Mouse (Mus musculus) testis, adult 2 months (tissue): ENCODE data around the gene Ablim2. TPM values are rescaled to one million over a fixed set of nuclear protein-coding genes. Genes with fewer than 3 reads are reported as not detected.
A peak's percentile ranks its signal among the peaks of the same experiment; 100 is the strongest.

Experiments used
- H3K27ac ChIP-seq: fragments of 200-500 bp; 2 replicates; pipeline ENCODE4 v1.5.1; 2012; ENCODE audit warnings: low read depth, low read length; ENCODE audit not compliant: control insufficient read depth, insufficient read depth
- H3K27me3 ChIP-seq: fragments of 200-500 bp; 2 replicates; pipeline ENCODE4 v1.6.1; 2012; ENCODE audit warnings: mild to moderate bottlenecking, low read length, moderate library complexity; ENCODE audit not compliant: control insufficient read depth, insufficient read depth
- H3K36me3 ChIP-seq: fragments of 200-500 bp; 2 replicates; pipeline ENCODE4 v1.6.1; 2012; ENCODE audit warnings: mild to moderate bottlenecking, low read length; ENCODE audit not compliant: control insufficient read depth, insufficient read depth
- H3K4me1 ChIP-seq: fragments of 200-500 bp; 2 replicates; pipeline ENCODE4 v1.6.1; 2012; ENCODE audit warnings: low read length; ENCODE audit not compliant: control insufficient read depth, insufficient read depth
- H3K4me3 ChIP-seq: fragments of 200-500 bp; 2 replicates; pipeline ENCODE4 v1.5.1; 2012; ENCODE audit warnings: low read depth, mild to moderate bottlenecking, low read length, moderate library complexity, mixed read lengths; ENCODE audit not compliant: control insufficient read depth
- CTCF ChIP-seq: fragments of 200-500 bp; IDR thresholded peaks from 2 replicates; pipeline ENCODE4 v1.5.1; 2012; ENCODE audit warnings: low read depth, mild to moderate bottlenecking, inconsistent platforms, low read length, moderate library complexity; ENCODE audit not compliant: control insufficient read depth, insufficient read depth, insufficient replicate concordance
- POLR2A ChIP-seq: fragments of 200-500 bp; IDR thresholded peaks from 2 replicates; pipeline ENCODE4 v1.6.1; 2012; ENCODE audit warnings: low read depth, mild to moderate bottlenecking, inconsistent platforms, low read length, moderate library complexity; ENCODE audit not compliant: control insufficient read depth
- polyA plus RNA-seq: library from polyadenylated mRNA; depleted of rRNA; stranded (reverse); fragments of >200 nt; gene quantifications from 2 replicates; pipeline ENCODE4 v1.2.3, GENCODE M21; 2012

The Ablim2 gene
- polyA plus RNA-seq, 1 experiment, result 1.2 TPM

GRCm38 (mm10) chr5:35858069-35858468 is 100.4 kb downstream of the Ablim2 start:
- Histone ChIP-seq H3K27ac (no peak overlapping the region), H3K4me3 (no peak overlapping the region), H3K4me1 (no peaks in the 10 kb centered on the region; the same call in 1 of the 2 replicates), H3K36me3 (no peaks in the 10 kb centered on the region), H3K27me3 (no peaks in the 10 kb centered on the region)
- TF ChIP-seq POLR2A (no peak), CTCF (peak; percentile 69; the same call in 1 of the 2 replicates)

- no peak overlapping the region for H3K27ac ChIP-seq
- H3K4me3 ChIP-seq, result no peak overlapping the region
- H3K27me3 ChIP-seq, result no peaks in the 10 kb centered on the region
- no peak for TF ChIP-seq CTCF
- TF ChIP-seq POLR2A, result no peak
- H3K36me3 ChIP-seq, result no peaks in the 10 kb centered on the region
- H3K4me1 ChIP-seq, result no peaks in the 10 kb centered on the region; the same call in 1 of the 2 replicates
These were observed 103.8 kb downstream of the Ablim2 start for GRCm38 (mm10) chr5:35861456-35861855.

GRCm38 (mm10) chr5:35869973-35870372 is 112.3 kb downstream of the Ablim2 start:
- Histone ChIP-seq H3K27me3 (no peaks in the 10 kb centered on the region), H3K36me3 (no peaks in the 10 kb centered on the region), H3K4me3 (no peak overlapping the region), H3K4me1 (no peaks in the 10 kb centered on the region; the same call in 1 of the 2 replicates), H3K27ac (no peak overlapping the region)
- no peak for TF ChIP-seq POLR2A
- TF ChIP-seq CTCF, result no peak

GRCm38 (mm10) chr5:35870408-35871012 is 112.8 kb downstream of the Ablim2 start:
- TF ChIP-seq CTCF, result peak; percentile 79; the same call in 1 of the 2 replicates
- no peak for TF ChIP-seq POLR2A
- H3K4me3 ChIP-seq, result no peak overlapping the region

GRCm38 (mm10) chr5:35873382-35873781 is 115.7 kb downstream of the Ablim2 start:
- H3K27me3 ChIP-seq, result no peaks in the 10 kb centered on the region
- TF ChIP-seq POLR2A (no peak), CTCF (no peak)
- H3K4me1 ChIP-seq, result no peaks in the 10 kb centered on the region
- H3K27ac ChIP-seq, result no peak overlapping the region
- no peak overlapping the region for H3K4me3 ChIP-seq
- no peaks in the 10 kb centered on the region for H3K36me3 ChIP-seq

More at GRCm38 (mm10) chr5:35870408-35871012, 112.8 kb downstream of the Ablim2 start:
- Histone ChIP-seq H3K36me3 (no peaks in the 10 kb centered on the region), H3K4me1 (no peaks in the 10 kb centered on the region; the same call in 1 of the 2 replicates), H3K27ac (no peak overlapping the region), H3K27me3 (no peaks in the 10 kb centered on the region)

- TF ChIP-seq POLR2A (no peak), CTCF (no peak)
- Histone ChIP-seq H3K4me3 (no peak overlapping the region), H3K27me3 (no peaks in the 10 kb centered on the region), H3K36me3 (no peaks in the 10 kb centered on the region), H3K27ac (no peak overlapping the region), H3K4me1 (no peaks in the 10 kb centered on the region)
These were observed 118.6 kb downstream of the Ablim2 start for GRCm38 (mm10) chr5:35876236-35876635.

- TF ChIP-seq CTCF (no peak), POLR2A (no peak)
- H3K27me3 ChIP-seq, result no peaks in the 10 kb centered on the region
- no peaks in the 10 kb centered on the region for H3K4me1 ChIP-seq
- H3K4me3 ChIP-seq, result no peak overlapping the region
- no peak overlapping the region for H3K27ac ChIP-seq
- no peaks in the 10 kb centered on the region for H3K36me3 ChIP-seq
These were observed 121.5 kb downstream of the Ablim2 start for GRCm38 (mm10) chr5:35879199-35879598.

GRCm38 (mm10) chr5:35882391-35882790 is 124.7 kb downstream of the Ablim2 start:
- H3K27me3 ChIP-seq, result no peaks in the 10 kb centered on the region
- no peaks in the 10 kb centered on the region for H3K36me3 ChIP-seq
- TF ChIP-seq CTCF (no peak), POLR2A (no peak)
- no peaks in the 10 kb centered on the region for H3K4me1 ChIP-seq
- H3K27ac ChIP-seq, result no peak overlapping the region
- no peak overlapping the region for H3K4me3 ChIP-seq
